Mouse (Mus musculus): ENCODE measurements at regions not wholly inside any gene's neighbourhood (a gene's known extent, or its start where the extent isn't known, plus 50 kb on each side); places are given as distances from the start of the nearest gene placed in this dataset.

DNA sequence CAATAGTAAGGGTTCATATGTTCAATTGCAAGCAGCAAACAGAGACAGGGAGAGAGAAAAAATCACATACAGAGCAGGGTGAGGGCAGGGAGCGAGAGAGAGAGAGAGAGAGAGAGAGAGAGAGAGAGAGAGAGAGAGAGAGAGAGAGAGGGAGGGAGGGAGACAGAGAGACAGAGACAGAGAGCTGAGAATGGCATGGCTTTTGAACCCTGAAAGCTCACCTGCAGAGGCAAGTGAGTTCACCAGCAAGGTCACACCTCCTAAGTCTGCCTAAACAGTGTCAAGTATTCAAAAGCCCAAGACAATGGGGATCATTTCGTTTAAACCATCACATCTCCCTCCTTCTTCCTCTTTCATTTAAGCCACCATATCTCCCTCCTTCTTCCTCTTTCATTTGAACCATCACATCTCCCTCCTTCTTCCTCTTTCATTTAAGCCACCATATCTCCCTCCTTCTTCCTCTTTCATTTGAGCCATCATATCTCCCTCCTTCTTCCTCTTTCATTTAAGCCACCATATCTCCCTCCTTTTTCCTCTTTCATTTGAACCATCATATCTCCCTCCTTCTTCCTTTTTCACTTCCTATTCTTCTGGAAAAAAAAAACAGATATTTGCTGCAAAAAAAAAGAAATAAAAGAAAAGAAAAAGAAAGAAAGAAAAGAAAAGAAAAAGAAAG, 116.7 kb upstream of the Meis1 start:
- H3K4me1 ChIP-seq (ENCODE audit: control insufficient read depth, insufficient read depth, low read length), result no peaks in the 10 kb centered on the region
- no peaks in the 10 kb centered on the region for H3K27me3 ChIP-seq (ENCODE audit: control insufficient read depth, insufficient read depth, low read length)
- no peak for TF ChIP-seq CTCF (IDR thresholded peaks at IDR 0.05; ENCODE audit: borderline replicate concordance, insufficient read depth, low read depth, low read length)
- TF ChIP-seq POLR2A (IDR thresholded peaks at IDR 0.05; ENCODE audit: borderline replicate concordance, insufficient read depth, low read length), result no peak
- H3K4me3 ChIP-seq (replicated peaks; ENCODE audit: insufficient read depth, low read depth, low read length), result no peak overlapping the region
- 53% methylated on average over 2 of the region's 2 CpGs for WGBS
- H3K27ac ChIP-seq (ENCODE audit: insufficient read depth, low read length), result no peak overlapping the region
- DNase-seq, result no peak

DNA sequence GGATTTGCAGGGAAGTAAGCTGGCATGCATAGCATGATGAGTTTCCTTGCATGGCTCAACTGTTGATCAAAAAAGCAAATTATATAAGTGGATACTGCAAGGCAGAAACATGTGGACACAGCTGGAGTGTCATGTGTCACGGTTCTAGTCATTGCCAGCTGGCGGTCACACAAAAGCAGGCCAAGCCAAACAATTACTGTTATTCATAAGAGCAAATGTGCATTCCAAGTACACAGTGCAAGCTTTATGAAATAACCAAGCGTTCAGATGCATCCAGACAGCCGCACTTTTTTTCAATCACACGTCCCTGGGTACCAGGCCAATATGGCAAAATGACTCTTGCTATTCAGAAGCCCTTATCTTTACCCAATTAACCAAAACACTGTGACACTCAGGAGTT, 119.6 kb upstream of the Meis1 start:
- Histone ChIP-seq H3K4me3 (replicated peaks; ENCODE audit: insufficient read depth, low read depth, low read length) (no peak overlapping the region), H3K4me1 (ENCODE audit: control insufficient read depth, insufficient read depth, low read length) (no peaks in the 10 kb centered on the region), H3K27ac (ENCODE audit: insufficient read depth, low read length) (no peak overlapping the region), H3K27me3 (ENCODE audit: control insufficient read depth, insufficient read depth, low read length) (no peaks in the 10 kb centered on the region; the same call in 1 of the 2 replicates)
- 25% methylated on average over 5 of the region's 5 CpGs for WGBS
- TF ChIP-seq CTCF (IDR thresholded peaks at IDR 0.05; ENCODE audit: borderline replicate concordance, insufficient read depth, low read depth, low read length) (no peak), POLR2A (IDR thresholded peaks at IDR 0.05; ENCODE audit: borderline replicate concordance, insufficient read depth, low read length) (no peak)
- no peak for DNase-seq

DNA sequence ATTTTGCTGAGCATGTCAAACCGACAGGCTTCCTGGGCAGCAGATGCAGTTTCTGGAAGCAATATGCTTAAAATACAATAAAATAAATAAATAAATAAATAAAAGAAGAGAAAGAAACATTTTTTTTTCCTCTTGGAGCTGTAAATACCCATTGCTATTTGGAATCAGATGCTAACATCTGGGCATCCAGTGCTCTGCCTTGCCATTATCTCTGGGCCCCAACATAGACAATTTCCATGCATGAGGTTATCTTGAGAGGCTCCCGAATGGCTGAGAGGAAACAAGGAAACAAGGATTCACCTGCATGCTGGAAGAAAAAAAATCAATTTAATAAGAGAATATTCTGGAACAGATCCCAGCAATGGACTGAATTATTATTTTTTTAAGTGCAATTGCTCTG, 120.0 kb upstream of the Meis1 start:
- H3K4me3 ChIP-seq (replicated peaks; ENCODE audit: insufficient read depth, low read depth, low read length), result no peak overlapping the region
- 55% methylated on average over 2 of the region's 2 CpGs for WGBS
- H3K4me1 ChIP-seq (ENCODE audit: control insufficient read depth, insufficient read depth, low read length), result no peaks in the 10 kb centered on the region
- no peak for DNase-seq
- H3K27me3 ChIP-seq (ENCODE audit: control insufficient read depth, insufficient read depth, low read length), result no peaks in the 10 kb centered on the region; the same call in 1 of the 2 replicates
- TF ChIP-seq POLR2A (IDR thresholded peaks at IDR 0.05; ENCODE audit: borderline replicate concordance, insufficient read depth, low read length) (no peak), CTCF (IDR thresholded peaks at IDR 0.05; ENCODE audit: borderline replicate concordance, insufficient read depth, low read depth, low read length) (no peak)
- H3K27ac ChIP-seq (ENCODE audit: insufficient read depth, low read length), result no peak overlapping the region

DNA sequence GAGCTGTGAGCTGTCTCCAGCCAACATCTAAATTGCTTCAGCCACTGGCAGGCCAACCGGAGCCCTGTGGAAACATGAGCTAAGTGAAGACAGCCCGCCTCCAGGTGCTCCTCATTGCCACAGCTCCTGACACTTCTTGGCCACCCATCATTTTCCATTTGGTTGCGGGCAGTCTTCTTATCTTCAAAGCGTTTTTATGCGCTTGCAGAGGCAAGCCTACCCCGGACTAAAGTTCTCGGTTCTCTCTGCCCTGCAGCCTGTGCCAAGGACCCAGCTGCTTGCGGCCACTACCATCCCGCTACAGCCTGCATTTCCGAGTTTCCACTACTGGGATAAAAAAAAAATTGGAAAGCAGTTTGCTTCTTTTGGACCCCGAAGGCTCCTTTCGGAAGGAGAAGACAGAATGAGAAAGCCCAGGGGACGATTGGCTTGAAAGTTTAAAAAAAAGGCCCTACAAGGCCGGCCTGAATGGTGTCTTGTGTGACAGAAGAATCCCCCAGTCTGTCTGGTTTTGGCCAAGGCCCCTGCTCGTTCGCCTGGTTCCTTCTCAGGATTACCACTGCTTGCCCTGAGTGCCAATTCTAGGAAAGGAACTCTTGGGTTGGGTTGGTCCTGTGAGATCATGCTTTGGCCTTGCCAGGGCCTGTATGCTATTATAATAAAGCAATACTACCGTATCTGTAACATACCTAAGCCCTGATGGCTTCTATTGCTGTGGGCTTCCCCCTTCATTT, 124.6 kb upstream of the Meis1 start:
- DNase-seq, result no peak
- TF ChIP-seq CTCF (IDR thresholded peaks at IDR 0.05; ENCODE audit: borderline replicate concordance, insufficient read depth, low read depth, low read length) (no peak), POLR2A (IDR thresholded peaks at IDR 0.05; ENCODE audit: borderline replicate concordance, insufficient read depth, low read length) (no peak)
- H3K4me1 ChIP-seq (ENCODE audit: control insufficient read depth, insufficient read depth, low read length), result no peaks in the 10 kb centered on the region
- 31% methylated on average over 17 of the region's 17 CpGs for WGBS
- H3K27ac ChIP-seq (ENCODE audit: insufficient read depth, low read length), result no peak overlapping the region
- H3K4me3 ChIP-seq (replicated peaks; ENCODE audit: insufficient read depth, low read depth, low read length), result no peak overlapping the region
- H3K27me3 ChIP-seq (ENCODE audit: control insufficient read depth, insufficient read depth, low read length), result no peaks in the 10 kb centered on the region; the same call in 1 of the 2 replicates

DNA sequence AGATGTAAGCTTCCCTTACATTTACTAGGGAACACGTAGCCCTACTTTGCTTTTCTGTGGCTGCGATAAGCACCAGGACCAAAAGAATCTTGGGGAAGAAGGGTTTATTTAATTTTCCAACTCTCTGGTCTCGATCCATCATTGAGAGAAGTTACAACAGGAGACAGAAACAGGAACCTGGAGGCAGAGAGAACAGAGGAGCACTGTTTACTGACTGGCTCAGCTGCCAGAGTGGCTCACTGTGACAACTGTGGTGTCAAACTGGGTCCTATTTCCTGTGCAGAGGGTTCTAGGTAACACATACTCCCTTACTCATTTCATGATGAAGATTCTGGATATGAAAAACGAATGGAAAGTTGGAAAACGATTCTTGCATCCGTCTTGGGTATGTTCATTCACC, 125.7 kb upstream of the Meis1 start:
- no peak overlapping the region for H3K4me3 ChIP-seq (replicated peaks; ENCODE audit: insufficient read depth, low read depth, low read length)
- H3K4me1 ChIP-seq (ENCODE audit: control insufficient read depth, insufficient read depth, low read length), result no peaks in the 10 kb centered on the region
- TF ChIP-seq POLR2A (IDR thresholded peaks at IDR 0.05; ENCODE audit: borderline replicate concordance, insufficient read depth, low read length), result no peak
- TF ChIP-seq CTCF (IDR thresholded peaks at IDR 0.05; ENCODE audit: borderline replicate concordance, insufficient read depth, low read depth, low read length), result no peak
- WGBS, result 88% methylated on average over 6 of the region's 6 CpGs
- no peak overlapping the region for H3K27ac ChIP-seq (ENCODE audit: insufficient read depth, low read length)
- no peaks in the 10 kb centered on the region; the same call in 1 of the 2 replicates for H3K27me3 ChIP-seq (ENCODE audit: control insufficient read depth, insufficient read depth, low read length)
- no peak for DNase-seq

DNA sequence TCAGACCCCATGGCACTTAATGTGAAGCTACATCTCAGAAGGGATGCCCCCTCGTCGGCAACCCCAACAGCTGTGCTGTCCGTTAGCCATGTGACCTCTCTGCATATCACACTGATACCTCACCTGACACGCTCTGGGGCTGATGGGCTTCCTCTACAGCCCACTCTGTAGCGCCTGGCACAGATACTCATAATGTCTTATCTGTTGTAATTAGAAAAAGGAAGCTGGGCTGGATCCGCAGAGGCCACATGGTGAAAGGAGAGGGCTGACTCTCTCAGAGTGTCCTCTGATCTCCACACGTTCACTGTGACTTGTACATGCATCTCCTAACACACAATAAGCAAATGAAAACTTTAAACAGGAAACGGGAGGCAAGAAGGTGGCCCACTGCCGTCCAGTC, 126.5 kb upstream of the Meis1 start:
- TF ChIP-seq POLR2A (IDR thresholded peaks at IDR 0.05; ENCODE audit: borderline replicate concordance, insufficient read depth, low read length), result no peak
- no peak for TF ChIP-seq CTCF (IDR thresholded peaks at IDR 0.05; ENCODE audit: borderline replicate concordance, insufficient read depth, low read depth, low read length)
- WGBS, result 93% methylated on average over 9 of the region's 9 CpGs
- no peak for DNase-seq
- H3K4me3 ChIP-seq (replicated peaks; ENCODE audit: insufficient read depth, low read depth, low read length), result no peak overlapping the region
- no peak overlapping the region for H3K27ac ChIP-seq (ENCODE audit: insufficient read depth, low read length)
- H3K4me1 ChIP-seq (ENCODE audit: control insufficient read depth, insufficient read depth, low read length), result no peaks in the 10 kb centered on the region
- no peaks in the 10 kb centered on the region; the same call in 1 of the 2 replicates for H3K27me3 ChIP-seq (ENCODE audit: control insufficient read depth, insufficient read depth, low read length)

DNA sequence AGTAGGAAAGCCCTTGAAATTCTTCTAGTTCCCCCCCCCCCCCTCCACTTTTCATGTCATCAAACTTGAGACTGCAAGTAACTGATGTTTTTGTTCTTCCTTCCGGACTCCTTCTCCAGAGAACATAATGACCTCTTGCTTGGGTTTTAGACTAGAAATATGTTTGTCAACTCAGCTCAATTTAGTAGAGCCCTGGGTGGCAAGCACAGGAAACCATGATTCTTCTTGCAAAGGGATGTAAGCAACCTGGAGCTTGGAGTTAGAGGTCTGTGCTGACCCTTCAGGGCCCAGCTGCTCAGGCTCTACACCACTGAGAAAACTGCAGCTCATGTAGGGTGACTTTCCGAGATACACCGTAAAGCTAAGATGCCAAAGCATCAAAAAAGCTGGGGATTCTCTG, 127.2 kb upstream of the Meis1 start:
- Histone ChIP-seq H3K4me1 (ENCODE audit: control insufficient read depth, insufficient read depth, low read length) (no peaks in the 10 kb centered on the region), H3K27ac (ENCODE audit: insufficient read depth, low read length) (no peak overlapping the region), H3K4me3 (replicated peaks; ENCODE audit: insufficient read depth, low read depth, low read length) (no peak overlapping the region), H3K27me3 (ENCODE audit: control insufficient read depth, insufficient read depth, low read length) (no peaks in the 10 kb centered on the region; the same call in 1 of the 2 replicates)
- no peak for DNase-seq
- TF ChIP-seq POLR2A (IDR thresholded peaks at IDR 0.05; ENCODE audit: borderline replicate concordance, insufficient read depth, low read length) (no peak), CTCF (IDR thresholded peaks at IDR 0.05; ENCODE audit: borderline replicate concordance, insufficient read depth, low read depth, low read length) (no peak)
- WGBS, result 92% methylated on average over 3 of the region's 3 CpGs

DNA sequence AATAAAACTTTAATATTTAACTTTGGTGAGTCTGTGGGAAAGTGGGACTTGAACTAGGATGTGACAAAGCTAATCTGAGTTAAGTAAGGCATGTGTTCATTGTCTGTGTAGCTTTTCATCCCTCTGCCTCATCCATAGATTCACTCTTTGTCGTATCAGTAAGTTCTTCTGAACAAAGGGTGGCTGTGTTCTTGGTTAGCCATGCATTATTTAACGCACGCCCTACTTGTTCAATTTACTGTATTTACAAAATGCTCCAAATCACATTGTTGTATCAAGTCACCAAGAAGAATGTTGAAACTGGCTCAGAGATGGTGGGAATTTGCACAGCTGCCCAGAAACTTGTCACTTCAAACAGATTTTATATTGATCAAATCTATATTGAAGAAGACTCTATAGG, 132.2 kb upstream of the Meis1 start:
- 57% methylated on average over 3 of the region's 3 CpGs for WGBS
- Histone ChIP-seq H3K4me1 (ENCODE audit: control insufficient read depth, insufficient read depth, low read length) (no peaks in the 10 kb centered on the region), H3K4me3 (replicated peaks; ENCODE audit: insufficient read depth, low read depth, low read length) (no peak overlapping the region), H3K27me3 (ENCODE audit: control insufficient read depth, insufficient read depth, low read length) (no peaks in the 10 kb centered on the region), H3K27ac (ENCODE audit: insufficient read depth, low read length) (no peak overlapping the region)
- DNase-seq, result no peak
- TF ChIP-seq CTCF (IDR thresholded peaks at IDR 0.05; ENCODE audit: borderline replicate concordance, insufficient read depth, low read depth, low read length) (no peak), POLR2A (IDR thresholded peaks at IDR 0.05; ENCODE audit: borderline replicate concordance, insufficient read depth, low read length) (no peak)

Data from cerebellum, adult 2 months (tissue).